Mouse (Mus musculus) heart, postnatal 10 days (tissue): ENCODE results near the gene Oxld1. TPM values are rescaled to one million over a fixed set of nuclear protein-coding genes. Genes with fewer than 3 reads are reported as not detected.

Experiments used
- DNase-seq, 2 experiments: peaks; one replicate each; pipeline ENCODE4 v3.0.0; 2021
- intact Hi-C: fragments of 180-260 bp; cut with DNase I; formaldehyde crosslinking; loops from one replicate; pipeline ENCODE4 v1.15.1; 2025
- total RNA-seq, 2 experiments: library from RNA; stranded (reverse); gene quantifications; 2 replicates each; pipeline ENCODE4 v1.2.3; 2021

Oxld1 gene
- total RNA-seq, 2 experiments from 2014 or later, result 33.5 to 35.2 TPM

- no peak for DNase-seq
- intact Hi-C loops, result loop anchor here (5.0 kb wide), 1 partner anchor 292 kb away; no protein-coding TSS in a partner anchor
Measured at GRCm38 (mm10) chr11:120485251-120485650, 27.4 kb upstream of the Oxld1 start.

GRCm38 (mm10) chr11:120484265-120484981 is 26.6 kb upstream of the Oxld1 start, which contains the start of gene Mrpl12:
Gene Mrpl12, plus strand, starts transcription at chr11:120484613.
- intact Hi-C loops, result no loop called here

GRCm38 (mm10) chr11:120483448-120483934 is 25.6 kb upstream of the Oxld1 start:
- intact Hi-C loops, result no loop called here
- DNase-seq, result no peak

More at GRCm38 (mm10) chr11:120484265-120484981, 26.6 kb upstream of the Oxld1 start, which contains the start of gene Mrpl12:
- peak; percentile 93 to 94 for DNase-seq

GRCm38 (mm10) chr11:120472052-120472451 is 14.2 kb upstream of the Oxld1 start:
- no peak for DNase-seq

GRCm38 (mm10) chr11:120467736-120468092 is 9.8 kb upstream of the Oxld1 start:
- no peak for DNase-seq
- intact Hi-C loops, result no loop called here

More at GRCm38 (mm10) chr11:120472052-120472451, 14.2 kb upstream of the Oxld1 start:
- intact Hi-C loops, result no loop called here

GRCm38 (mm10) chr11:120467051-120467735 is 9.3 kb upstream of the Oxld1 start, which contains the start of gene Arl16:
Gene Arl16, minus strand, starts transcription at chr11:120467607.
- peak; percentile 95 for DNase-seq
- intact Hi-C loops, result no loop called here

- intact Hi-C loops, result no loop called here
Measured at GRCm38 (mm10) chr11:120465521-120465920, 7.7 kb upstream of the Oxld1 start.

GRCm38 (mm10) chr11:120464365-120464764 is 6.5 kb upstream of the Oxld1 start:
- intact Hi-C loops, result no loop called here
- no peak for DNase-seq

More at GRCm38 (mm10) chr11:120465521-120465920, 7.7 kb upstream of the Oxld1 start:
- DNase-seq, result no peak

- intact Hi-C loops, result no loop called here
Measured at GRCm38 (mm10) chr11:120463536-120463935, 5.7 kb upstream of the Oxld1 start.

GRCm38 (mm10) chr11:120458847-120459597 is 1.2 kb upstream of the Oxld1 start:
- intact Hi-C loops, result no loop called here
- DNase-seq, result no peak

More at GRCm38 (mm10) chr11:120463536-120463935, 5.7 kb upstream of the Oxld1 start:
- DNase-seq, result no peak

- peak in 1 of 2 experiments; percentile 23 for DNase-seq
- intact Hi-C loops, result no loop called here
Measured at GRCm38 (mm10) chr11:120457370-120457769, 498 bp downstream of the Oxld1 start.

- intact Hi-C loops, result no loop called here
- no peak for DNase-seq
Measured at GRCm38 (mm10) chr11:120455413-120455812, 2.5 kb downstream of the Oxld1 start.

- intact Hi-C loops, result no loop called here
- DNase-seq, result no peak
Measured at GRCm38 (mm10) chr11:120454965-120455364, 2.9 kb downstream of the Oxld1 start.

GRCm38 (mm10) chr11:120453306-120453705 is 4.6 kb downstream of the Oxld1 start, which contains the start of gene Pde6g:
Gene Pde6g, minus strand, starts transcription at chr11:120453500.
- no peak for DNase-seq
- intact Hi-C loops, result no loop called here

GRCm38 (mm10) chr11:120452246-120452645 is 5.6 kb downstream of the Oxld1 start:
- intact Hi-C loops, result no loop called here
- DNase-seq, result no peak

- intact Hi-C loops, result no loop called here
- no peak for DNase-seq
Measured at GRCm38 (mm10) chr11:120447179-120447578, 10.7 kb downstream of the Oxld1 start.

- intact Hi-C loops, result no loop called here
- no peak for DNase-seq
Measured at GRCm38 (mm10) chr11:120445475-120445874, 12.4 kb downstream of the Oxld1 start.

- no peak for DNase-seq
- intact Hi-C loops, result no loop called here
Measured at GRCm38 (mm10) chr11:120444106-120444505, 13.8 kb downstream of the Oxld1 start.

GRCm38 (mm10) chr11:120442765-120443280 is 15.0 kb downstream of the Oxld1 start:
- DNase-seq, result no peak
- intact Hi-C loops, result no loop called here

- DNase-seq, result no peak
- intact Hi-C loops, result no loop called here
Measured at GRCm38 (mm10) chr11:120442344-120442743, 15.5 kb downstream of the Oxld1 start, which contains the start of gene Tspan10. Gene Tspan10, plus strand, starts transcription at chr11:120442644.
